Mouse (Mus musculus): ENCODE results near the gene Mettl8. TPM values are rescaled to one million over a fixed set of nuclear protein-coding genes. Genes with fewer than 3 reads are reported as not detected.

Gene Mettl8
- total and polyA plus RNA-seq, 3 experiments = 7.5 to 9.2 (median 7.8) TPM

DNA sequence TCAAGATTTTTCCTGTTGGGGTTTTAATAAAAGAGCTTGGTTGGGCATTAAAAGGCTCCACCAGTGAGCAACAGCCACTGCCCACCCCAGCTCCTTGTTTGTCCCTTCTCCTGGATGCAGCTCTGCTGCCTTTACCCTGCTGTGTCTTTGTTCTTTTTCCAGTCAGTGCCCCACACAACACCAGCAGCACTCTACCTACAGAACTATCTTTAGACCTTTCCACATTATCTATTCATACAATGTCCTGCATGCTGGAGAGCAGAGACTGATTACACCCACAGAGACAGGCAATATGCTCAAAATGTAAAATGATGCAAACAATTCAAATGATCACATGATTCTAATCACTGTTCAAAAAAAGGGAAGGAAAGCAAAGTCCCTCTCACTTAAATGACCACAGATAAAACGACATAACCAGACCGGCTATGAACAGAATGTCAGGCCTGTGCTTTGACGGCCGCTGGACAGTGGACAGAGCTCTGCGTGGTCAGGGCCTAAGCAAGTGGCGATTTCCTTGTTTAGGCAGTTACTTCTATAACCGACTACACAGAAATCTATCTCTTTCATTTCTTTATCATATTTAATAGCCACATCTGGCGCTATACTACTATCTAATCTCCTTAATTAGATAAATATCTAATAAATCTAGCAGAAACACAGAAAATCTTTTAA is 35.5 kb downstream of the Mettl8 start:
- dilution Hi-C loops (cut with MboI; ENCODE audit: extremely low pct_ligation_motif_present, extremely low pct_unique_long_range_greater_than_20kb, low sequenced_read_pairs) (no loop called here), in situ Hi-C loops (cut with MboI; ENCODE audit: low pct_ligation_motif_present, low pct_unique_long_range_greater_than_20kb, low sequenced_read_pairs) (no loop called here)
- no peaks in the 10 kb centered on the region for H3K27me3 ChIP-seq (replicated peaks)
- H3K4me2 ChIP-seq (ENCODE audit: insufficient read depth, low read depth, poor library complexity, severe bottlenecking) = no peak overlapping the region
- no peak overlapping the region for H3K4me3 ChIP-seq (replicated peaks in 1 of 3; ENCODE audit: low read depth in 2 of 3, low read length in 2 of 3, poor library complexity in 1 of 3)
- no peaks in the 10 kb centered on the region for H3K79me2 ChIP-seq (replicated peaks; ENCODE audit: control insufficient read depth, extremely low read depth, insufficient read depth, poor library complexity, severe bottlenecking)
- no peak overlapping the region for H3K27ac ChIP-seq (ENCODE audit: insufficient read depth, low read depth)
- peaks cover 0 to 9% of the 10 kb centered on the region in 2 experiments; a peak in 2 of 4 replicates for H3K4me1 ChIP-seq (ENCODE audit: control insufficient read depth in 1 of 2, insufficient read depth in 2 of 2)
- TF ChIP-seq BHLHE40 (IDR thresholded peaks at IDR 0.05; ENCODE audit: low read depth, low read length) (no peak), MAZ (IDR thresholded peaks at IDR 0.05; ENCODE audit: low read depth, low read length) (no peak), MEF2A (IDR thresholded peaks at IDR 0.05; ENCODE audit: borderline replicate concordance, low read depth, low read length) (no peak), JUN (IDR thresholded peaks at IDR 0.05; ENCODE audit: insufficient read depth, low read depth, low read length) (no peak), TBP (conservative IDR thresholded peaks at IDR 0.05; ENCODE audit: low read depth, low read length) (no peak), MXI1 (IDR thresholded peaks at IDR 0.05; ENCODE audit: low read depth, low read length) (no peak), NELFE (IDR thresholded peaks at IDR 0.05; ENCODE audit: low read depth, low read length) (no peak), ELF1 (IDR thresholded peaks at IDR 0.05; ENCODE audit: low read depth, low read length) (no peak), PAX5 (IDR thresholded peaks at IDR 0.05; ENCODE audit: low read length) (no peak), RCOR1 (conservative IDR thresholded peaks at IDR 0.05; ENCODE audit: low read depth, low read length) (no peak), KAT2A (IDR thresholded peaks at IDR 0.05; ENCODE audit: insufficient replicate concordance, low read length) (no peak), GABPA (IDR thresholded peaks at IDR 0.05; ENCODE audit: insufficient replicate concordance, low read depth, low read length) (no peak), IRF4 (IDR thresholded peaks at IDR 0.05; ENCODE audit: low read depth, low read length) (no peak), POLR2AphosphoS2 (IDR thresholded peaks at IDR 0.05; ENCODE audit: low read depth, low read length) (no peak), ZNF384 (IDR thresholded peaks at IDR 0.05; ENCODE audit: low read depth, low read length) (no peak), TCF12 (IDR thresholded peaks at IDR 0.05; ENCODE audit: low read depth, low read length) (no peak), MAFK (IDR thresholded peaks at IDR 0.05; ENCODE audit: insufficient replicate concordance, low read length) (no peak), USF2 (conservative IDR thresholded peaks at IDR 0.05; ENCODE audit: low read depth, low read length) (no peak)
- no peak for DNase-seq (ENCODE audit: extremely low read depth)
- no peaks in the 10 kb centered on the region for H3K9me3 ChIP-seq (replicated peaks; ENCODE audit: low read length)
- H3K36me3 ChIP-seq (replicated peaks in 1 of 2; ENCODE audit: control insufficient read depth in 1 of 2, insufficient read depth in 1 of 2, low read length in 1 of 2) = peaks cover 0 to 18% of the 10 kb centered on the region in 2 experiments
- no peak overlapping the region for H3K9ac ChIP-seq (ENCODE audit: insufficient read depth, low read depth)

DNA sequence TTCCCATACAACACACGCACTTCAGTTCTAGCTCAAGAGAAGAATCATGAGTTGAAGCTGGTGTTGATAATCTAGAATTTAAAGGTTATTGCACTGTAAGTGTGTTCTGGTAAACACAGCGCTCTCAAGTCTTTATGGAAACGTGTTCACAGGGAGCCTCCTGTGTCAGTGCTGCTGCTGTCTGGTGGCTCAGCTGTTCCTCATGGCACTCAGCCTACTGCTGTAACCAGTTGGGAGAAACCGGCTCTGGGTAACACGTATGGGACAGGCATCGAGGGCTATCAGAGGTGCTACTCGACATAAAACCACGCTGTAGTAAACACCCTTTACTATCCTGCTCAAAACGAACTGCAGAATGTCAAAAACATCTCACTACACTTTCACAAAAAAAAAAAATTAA is 36.1 kb downstream of the Mettl8 start:
- Histone ChIP-seq H3K9ac (ENCODE audit: insufficient read depth, low read depth) (no peak overlapping the region), H3K4me2 (ENCODE audit: insufficient read depth, low read depth, poor library complexity, severe bottlenecking) (no peak overlapping the region), H3K79me2 (replicated peaks; ENCODE audit: control insufficient read depth, extremely low read depth, insufficient read depth, poor library complexity, severe bottlenecking) (no peaks in the 10 kb centered on the region), H3K4me1 (ENCODE audit: control insufficient read depth in 1 of 2, insufficient read depth in 2 of 2) (peaks cover 0 to 9% of the 10 kb centered on the region in 2 experiments; a peak in 2 of 4 replicates), H3K4me3 (replicated peaks in 1 of 3; ENCODE audit: low read depth in 2 of 3, low read length in 2 of 3, poor library complexity in 1 of 3) (no peak overlapping the region), H3K36me3 (replicated peaks in 1 of 2; ENCODE audit: control insufficient read depth in 1 of 2, insufficient read depth in 1 of 2, low read length in 1 of 2) (peaks cover 0 to 24% of the 10 kb centered on the region in 2 experiments), H3K27me3 (replicated peaks) (no peaks in the 10 kb centered on the region), H3K27ac (ENCODE audit: insufficient read depth, low read depth) (no peak overlapping the region), H3K9me3 (replicated peaks; ENCODE audit: low read length) (no peaks in the 10 kb centered on the region)
- no peak for TF ChIP-seq ZNF384 (IDR thresholded peaks at IDR 0.05; ENCODE audit: low read depth, low read length)
- no peak for TF ChIP-seq JUND (conservative IDR thresholded peaks at IDR 0.05; ENCODE audit: low read depth, low read length)
- dilution Hi-C loops (cut with MboI; ENCODE audit: extremely low pct_ligation_motif_present, extremely low pct_unique_long_range_greater_than_20kb, low sequenced_read_pairs) (no loop called here), in situ Hi-C loops (cut with MboI; ENCODE audit: low pct_ligation_motif_present, low pct_unique_long_range_greater_than_20kb, low sequenced_read_pairs) (no loop called here)
- DNase-seq (ENCODE audit: extremely low read depth) = no peak
